Mouse (Mus musculus) central nervous system, embryonic 11.5 days (tissue): ENCODE measurements around the gene Shox2. TPM values are rescaled to one million over a fixed set of nuclear protein-coding genes. Genes with fewer than 3 reads are reported as not detected.

Experiments
- polyA plus RNA-seq: library from polyadenylated mRNA; depleted of rRNA; stranded (reverse); fragments of >200 nt; gene quantifications from 2 replicates; pipeline ENCODE4 v1.2.3, GENCODE M21; 2012; rRNA removed

Gene Shox2
- 35.5 and 41.8 TPM in 2 replicates for polyA plus RNA-seq

GRCm38 (mm10) chr3:66981706-66982105, at the start of gene Shox2:
TSS of gene Shox2 (minus strand) at chr3:66981771.

GRCm38 (mm10) chr3:66981101-66981661, 390 bp downstream of the Shox2 start, which contains the start of gene Rsrc1:
TSS of gene Rsrc1 (plus strand) at chr3:66981390.

Other genes with a start within 250 kb of the Shox2 start
- gene Rsrc1, start 381 bp downstream of the Shox2 start, polyA plus RNA-seq, result 22.9 and 25.0 TPM in 2 replicates